Mouse (Mus musculus) kidney, embryonic 15.5 days (tissue): Measurements from ENCODE around the gene Gm5142. TPM values are rescaled to one million over a fixed set of nuclear protein-coding genes. Genes with fewer than 3 reads are reported as not detected.

ENCODE experiments used
- ATAC-seq: fragments of 200-750 bp; cut with Nextera tagmentation; replicated peaks from 2 replicates; pipeline ENCODE4 v1.8.0; 2017; ENCODE audit warnings: moderate TSS enrichment; ENCODE audit not compliant: low FRiP score
- H3K27ac ChIP-seq: fragments of 300-500 bp; sonication (generic); 2 replicates; pipeline ENCODE4 v1.5.1; 2015; ENCODE audit warnings: mild to moderate bottlenecking, inconsistent platforms
- H3K27me3 ChIP-seq: fragments of 300-500 bp; sonication (generic); 2 replicates; pipeline ENCODE4 v1.6.1; 2015; ENCODE audit warnings: inconsistent platforms
- H3K36me3 ChIP-seq: fragments of 300-500 bp; sonication (generic); 2 replicates; pipeline ENCODE4 v1.6.1; 2015; ENCODE audit warnings: inconsistent platforms
- H3K4me1 ChIP-seq: fragments of 300-500 bp; sonication (generic); 2 replicates; pipeline ENCODE4 v1.6.1; 2015; ENCODE audit warnings: inconsistent platforms
- H3K4me2 ChIP-seq: fragments of 300-500 bp; sonication (generic); 2 replicates; pipeline ENCODE4 v1.6.1; 2015; ENCODE audit warnings: moderate library complexity, mild to moderate bottlenecking, inconsistent platforms
- H3K4me3 ChIP-seq: fragments of 300-500 bp; sonication (generic); replicated peaks from 2 replicates; pipeline ENCODE4 v1.5.1; 2015; ENCODE audit warnings: mild to moderate bottlenecking, inconsistent platforms
- H3K9ac ChIP-seq: fragments of 300-500 bp; sonication (generic); 2 replicates; pipeline ENCODE4 v1.6.1; 2015; ENCODE audit warnings: mild to moderate bottlenecking, inconsistent platforms
- H3K9me3 ChIP-seq: fragments of 300-500 bp; sonication (generic); replicated peaks from 2 replicates; pipeline ENCODE4 v1.6.1; 2016; ENCODE audit warnings: inconsistent platforms
- WGBS: fragments of 180-500 bp; shearing (Covaris S2); methylation state at CpG from one replicate; pipeline ENCODE4 v1.1.7; 2015; ENCODE audit warnings: mixed read lengths; 5-methylcytosine and 5-hydroxymethylcytosine counted together
- polyA plus RNA-seq: library from polyadenylated mRNA; unstranded; fragments of >200 nt; fragmentation: Nextera tagmentation; extraction: Ambion mirVana; gene quantifications from 2 replicates; pipeline ENCODE4 v1.2.1, GENCODE M21; 2015

The Gm5142 gene
- polyA plus RNA-seq, 1 experiment from 2014 or later, result not detected

DNA sequence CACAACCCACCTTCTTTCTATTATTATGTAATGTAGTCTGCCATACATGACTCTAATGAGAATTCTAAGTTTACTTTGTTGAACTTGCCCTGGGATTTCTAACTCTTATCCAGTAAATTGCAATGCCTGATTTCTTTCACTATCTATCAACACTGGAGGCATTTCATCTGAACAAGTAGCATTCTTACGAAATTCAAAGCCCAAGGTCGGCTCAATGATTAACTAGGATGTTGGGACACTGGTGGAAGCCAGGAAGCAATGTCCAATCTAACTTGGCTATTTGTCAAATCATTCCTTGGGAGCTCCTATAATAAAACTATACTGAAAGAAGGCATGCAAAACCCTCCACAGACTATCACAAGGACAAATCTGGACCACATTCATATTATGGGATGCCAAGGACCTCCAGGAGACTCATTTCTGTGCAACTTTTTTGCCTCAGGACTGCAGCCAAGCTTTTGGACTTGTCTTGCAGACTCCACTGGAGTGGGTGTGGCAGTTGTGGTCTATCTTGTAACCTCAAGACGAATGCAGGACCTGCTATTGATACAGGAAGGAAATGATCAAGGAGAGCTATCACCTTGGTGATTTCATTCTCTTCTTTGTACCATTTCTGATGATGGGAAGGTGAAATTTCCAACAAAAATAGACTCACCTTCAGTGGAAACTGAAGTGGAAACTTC lies 21.4 kb downstream of the Gm5142 start:
- ATAC-seq, result no peak
- Histone ChIP-seq H3K4me1 (no peaks in the 10 kb centered on the region), H3K27me3 (no peaks in the 10 kb centered on the region), H3K4me2 (no peak overlapping the region), H3K9me3 (no peaks in the 10 kb centered on the region), H3K9ac (no peak overlapping the region), H3K27ac (no peak overlapping the region), H3K36me3 (no peaks in the 10 kb centered on the region), H3K4me3 (no peak overlapping the region)
- 58% methylated on average over 3 of the region's 3 CpGs for WGBS

GRCm38 (mm10) chr14:59155589-59155988 lies 23.0 kb downstream of the Gm5142 start:
- no peak overlapping the region for H3K27ac ChIP-seq
- no peak overlapping the region for H3K9ac ChIP-seq
- whole genome bisulfite sequencing, result 79% methylated on average over 2 of the region's 2 CpGs
- H3K4me2 ChIP-seq, result no peak overlapping the region
- no peaks in the 10 kb centered on the region for H3K4me1 ChIP-seq
- no peaks in the 10 kb centered on the region for H3K9me3 ChIP-seq
- ATAC-seq, result no peak
- H3K36me3 ChIP-seq, result no peaks in the 10 kb centered on the region
- H3K4me3 ChIP-seq, result no peak overlapping the region
- no peaks in the 10 kb centered on the region for H3K27me3 ChIP-seq

DNA sequence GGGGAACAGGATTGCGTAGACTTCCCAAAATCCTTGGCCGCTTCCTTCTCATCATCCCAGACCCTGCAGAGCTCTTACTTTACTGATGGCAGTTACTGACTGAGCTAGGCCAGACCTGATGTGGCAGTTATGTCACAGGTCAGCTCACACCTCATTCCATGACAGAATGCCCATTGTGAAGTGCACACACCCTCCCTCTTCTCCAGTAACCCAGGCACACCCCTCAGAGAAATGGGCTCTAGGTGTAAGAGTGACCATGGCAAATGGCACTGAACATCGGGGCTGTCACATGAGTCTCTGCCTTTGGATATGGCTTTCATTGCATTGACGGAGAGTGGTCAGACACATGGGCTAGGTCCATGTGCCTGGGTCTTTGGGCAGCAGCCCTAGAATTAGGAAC lies 35.8 kb downstream of the Gm5142 start, which contains the start of gene 1700129C05Rik:
Gene 1700129C05Rik (minus strand): TSS at position 101 of the 400 bp plus-strand sequence.
- 90% methylated on average over 4 of the region's 4 CpGs for WGBS
- Histone ChIP-seq H3K4me1 (no peaks in the 10 kb centered on the region), H3K9me3 (no peaks in the 10 kb centered on the region), H3K36me3 (no peaks in the 10 kb centered on the region), H3K4me2 (no peak within 1 kb of the TSS), H3K27ac (no peak within 1 kb of the TSS), H3K27me3 (no peaks in the 10 kb centered on the region), H3K9ac (no peak within 1 kb of the TSS), H3K4me3 (no peak within 1 kb of the TSS)
- no peak for ATAC-seq

DNA sequence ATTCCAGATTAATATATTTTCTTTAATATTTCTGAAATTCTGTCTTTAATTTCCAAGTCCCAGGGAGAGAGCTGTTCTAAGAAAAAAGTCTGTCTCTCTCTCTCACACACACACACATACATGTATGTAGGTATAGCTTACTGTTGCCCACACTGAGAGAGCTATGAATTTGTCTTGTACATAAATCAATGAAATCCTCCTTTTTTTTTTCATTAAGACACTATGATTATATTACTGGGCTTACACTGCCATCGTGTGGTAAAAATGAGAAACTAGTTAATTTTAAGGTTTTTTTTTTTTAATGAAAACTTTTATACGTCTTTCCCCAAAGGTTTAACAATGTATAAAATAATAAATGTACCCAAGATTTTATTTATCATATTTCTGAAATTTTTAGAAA lies 64.3 kb downstream of the Gm5142 start:
- H3K9me3 ChIP-seq, result no peaks in the 10 kb centered on the region
- no peaks in the 10 kb centered on the region for H3K27me3 ChIP-seq
- WGBS, result 2% methylated on average over 2 of the region's 2 CpGs
- H3K4me2 ChIP-seq, result no peak overlapping the region
- H3K9ac ChIP-seq, result no peak overlapping the region
- H3K4me1 ChIP-seq, result no peaks in the 10 kb centered on the region
- no peak overlapping the region for H3K27ac ChIP-seq
- no peak overlapping the region for H3K4me3 ChIP-seq
- H3K36me3 ChIP-seq, result no peaks in the 10 kb centered on the region
- no peak for ATAC-seq

Other genes with a start within 250 kb of the Gm5142 start
- gene 1700129C05Rik, start 35.9 kb downstream of the Gm5142 start, polyA plus RNA-seq, result not detected in 2 replicates
- 67.2 and 69.4 TPM in 2 replicates for gene Rcbtb1, start 22.5 kb upstream of the Gm5142 start, polyA plus RNA-seq
- gene Gm6904, start 81.5 kb upstream of the Gm5142 start, polyA plus RNA-seq, result not detected in 2 replicates
- not detected in 2 replicates for gene Phf11a, start 118.8 kb upstream of the Gm5142 start, polyA plus RNA-seq
- gene Phf11b, start 162.6 kb upstream of the Gm5142 start, polyA plus RNA-seq, result 0.69 and 1.5 TPM in 2 replicates
- gene Phf11d, start 186.7 kb upstream of the Gm5142 start, polyA plus RNA-seq, result 0.71 and 1.1 TPM in 2 replicates
- 0.53 and 0.63 TPM in 2 replicates for gene Phf11c, start 216.6 kb upstream of the Gm5142 start, polyA plus RNA-seq